Mouse (Mus musculus) 3T3-L1 (cell line): ENCODE measurements around the gene Ifi207.
A peak's percentile ranks its signal among the peaks of the same experiment; 100 is the strongest.
"Not testable (repeated sequence)": the region's sequence is repeated elsewhere in the genome, so short reads cannot be mapped to it uniquely, and the experiment has no call there.

ENCODE experiments used
- DNase-seq: peaks from one replicate; pipeline ENCODE4 v3.0.0-alpha.2; 2015; ENCODE audit warnings: low read depth, low spot score

Ifi207 gene

DNA sequence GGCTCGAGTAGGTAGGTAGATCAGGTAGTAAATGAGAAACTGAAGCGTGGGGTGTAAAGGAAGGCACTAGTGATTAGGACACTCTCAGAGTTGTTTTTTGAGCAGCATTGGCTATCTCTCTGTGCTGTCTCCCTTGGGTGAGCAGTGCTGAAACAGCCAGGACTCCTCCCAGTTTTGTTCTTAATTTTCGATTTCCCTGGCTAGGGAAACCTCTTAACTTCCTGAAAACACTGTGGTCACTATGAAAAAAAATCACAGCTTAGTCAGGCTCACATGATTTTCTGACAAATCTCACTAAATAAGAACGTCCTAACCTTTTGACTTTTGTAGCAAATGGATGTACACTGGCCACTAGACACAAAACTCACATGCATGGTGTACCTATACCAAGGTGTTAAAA is at the start of gene Ifi207:
TSS of gene Ifi207 (minus strand) at position 92 of the 400 bp plus-strand sequence.
- peak; percentile 53 for DNase-seq

DNA sequence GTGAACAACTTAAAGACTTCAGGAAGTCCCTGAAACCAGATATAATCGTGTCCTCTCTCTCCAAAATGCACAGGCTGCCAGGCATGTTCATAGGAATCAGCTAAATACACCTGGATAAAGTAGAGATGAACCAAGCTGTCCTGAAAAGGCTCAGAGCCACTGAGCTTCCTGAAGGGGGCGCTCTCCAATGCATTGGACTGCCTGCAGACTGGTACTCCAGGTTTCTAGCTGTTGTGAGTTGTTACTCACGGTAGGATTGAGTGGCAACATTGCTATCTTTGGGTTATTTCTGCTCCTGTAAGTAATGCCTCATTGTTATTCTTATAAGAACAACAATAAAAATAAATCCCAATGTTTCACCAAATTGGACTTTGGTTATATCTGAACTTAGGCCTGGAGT is 31.9 kb upstream of the Ifi207 start:
- DNase-seq, result not testable (repeated sequence)

- peak; percentile 100 for DNase-seq
These were observed 25.5 kb upstream of the Ifi207 start, which contains the start of gene Ifi204 for GRCm38 (mm10) chr1:173766848-173767617. Gene Ifi204, minus strand, starts transcription at chr1:173766943.

- DNase-seq, result not testable (repeated sequence)
These were observed 18.5 kb upstream of the Ifi207 start for GRCm38 (mm10) chr1:173760032-173760431.

GRCm38 (mm10) chr1:173742262-173742661 is 715 bp upstream of the Ifi207 start:
- DNase-seq, result no peak

DNA sequence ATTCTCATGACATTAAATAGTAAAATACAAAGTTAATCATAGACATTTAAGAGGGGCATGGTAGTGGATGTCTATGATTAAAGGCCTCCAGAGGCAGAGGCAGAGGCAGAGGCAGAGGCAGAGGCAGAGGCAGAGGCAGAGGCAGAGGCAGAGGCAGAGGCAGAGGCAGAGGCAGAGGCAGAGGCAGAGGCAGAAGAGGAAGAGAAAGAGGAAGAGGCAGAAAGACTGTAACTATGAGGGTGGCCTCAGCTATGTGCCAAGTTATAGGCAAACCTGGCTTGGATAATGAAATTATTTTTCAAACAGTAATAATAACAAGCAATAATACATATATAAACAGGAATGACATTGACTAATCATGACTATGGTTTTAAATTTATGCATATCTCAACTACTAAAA is 1.0 kb downstream of the Ifi207 start:
- DNase-seq, result no peak

GRCm38 (mm10) chr1:173736986-173737385 is 4.6 kb downstream of the Ifi207 start:
- DNase-seq, result peak; percentile 82

DNA sequence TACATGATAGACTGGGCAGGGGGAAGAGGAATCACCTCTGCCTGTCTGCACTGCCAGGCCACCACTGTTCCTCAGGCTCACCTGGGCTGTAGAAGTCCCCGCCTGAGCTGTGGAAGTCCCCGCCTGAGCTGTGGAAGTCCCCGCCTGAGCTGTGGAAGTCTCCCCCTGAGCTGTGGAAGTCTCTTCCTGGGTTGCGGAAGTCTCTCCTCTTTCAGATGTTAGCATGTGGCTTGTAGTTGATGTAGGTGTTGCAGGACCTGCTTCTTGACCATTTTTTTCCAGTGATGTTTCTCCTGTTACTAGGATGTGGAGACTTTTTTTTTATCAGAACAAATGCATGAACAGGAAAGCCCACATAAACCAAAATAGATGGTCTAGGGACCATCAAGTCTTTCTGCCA is 6.5 kb downstream of the Ifi207 start:
- not testable (repeated sequence) for DNase-seq

DNA sequence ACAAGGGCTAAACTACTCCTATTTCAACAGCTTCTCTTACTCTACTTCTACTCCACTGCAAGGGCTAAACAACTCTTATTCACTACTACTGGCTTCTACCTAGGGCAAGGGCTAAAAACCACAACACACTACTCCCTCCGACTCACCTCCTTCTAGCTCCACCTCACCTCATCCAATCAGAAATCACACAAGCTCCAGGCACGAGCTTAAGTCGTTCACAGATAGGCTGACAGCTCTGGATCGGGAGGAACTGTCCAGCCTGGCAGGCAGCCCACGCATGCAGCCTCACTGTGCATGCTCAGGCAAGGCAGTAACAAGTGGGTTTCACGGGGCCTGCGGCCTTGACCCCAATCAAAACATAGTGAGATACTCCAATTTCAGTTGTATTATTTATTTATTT is 8.3 kb downstream of the Ifi207 start:
- peak; percentile 49 for DNase-seq

DNA sequence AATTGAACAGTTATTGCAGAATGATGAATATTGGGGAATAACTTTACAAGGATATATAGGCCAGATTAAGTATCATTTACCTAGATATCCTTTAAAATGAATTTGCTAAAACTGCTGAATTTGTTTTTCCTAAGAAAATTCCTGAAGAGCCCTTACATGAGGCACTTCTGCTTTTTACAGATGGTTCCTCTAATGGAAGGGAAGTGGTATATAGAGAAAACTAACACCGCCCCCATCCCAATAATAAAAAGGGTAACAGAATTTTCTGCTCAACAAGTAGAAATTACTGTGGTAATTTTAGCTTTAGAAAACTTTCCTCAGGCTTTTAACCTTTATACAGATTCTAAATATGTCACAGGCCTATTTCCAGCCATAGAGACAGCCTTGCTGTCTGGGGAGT is 47.3 kb downstream of the Ifi207 start:
- DNase-seq, result no peak

GRCm38 (mm10) chr1:173678605-173679004 is 62.9 kb downstream of the Ifi207 start:
- not testable (repeated sequence) for DNase-seq

GRCm38 (mm10) chr1:173673458-173674097 is 68.0 kb downstream of the Ifi207 start, which contains the start of gene Ifi208:
Gene Ifi208, plus strand, starts transcription at chr1:173673675.
- DNase-seq, result not testable (repeated sequence)
